Mouse (Mus musculus) midbrain, embryonic 12.5 days (tissue): ENCODE results near the gene Pdcd7. TPM values are rescaled to one million over a fixed set of nuclear protein-coding genes. Genes with fewer than 3 reads are reported as not detected.

Source experiments
- ATAC-seq: fragments of 200-750 bp; cut with Nextera tagmentation; 2 replicates; pipeline ENCODE4 v1.8.0; 2017; ENCODE audit warnings: low read depth, moderate TSS enrichment, moderate library complexity; ENCODE audit not compliant: low FRiP score
- H3K27ac ChIP-seq: fragments of 300-500 bp; sonication (generic); replicated peaks from 2 replicates; pipeline ENCODE4 v1.5.1; 2016; ENCODE audit warnings: mild to moderate bottlenecking
- H3K27me3 ChIP-seq: fragments of 300-500 bp; sonication (generic); 2 replicates; pipeline ENCODE4 v1.6.1; 2016; ENCODE audit warnings: mild to moderate bottlenecking
- H3K36me3 ChIP-seq: fragments of 300-500 bp; sonication (generic); 2 replicates; pipeline ENCODE4 v1.6.1; 2016
- H3K4me1 ChIP-seq: fragments of 300-500 bp; sonication (generic); 2 replicates; pipeline ENCODE4 v1.6.1; 2016
- H3K4me2 ChIP-seq: fragments of 300-500 bp; sonication (generic); replicated peaks from 2 replicates; pipeline ENCODE4 v1.6.1; 2016; ENCODE audit warnings: mild to moderate bottlenecking, moderate library complexity
- H3K4me3 ChIP-seq: fragments of 300-500 bp; sonication (generic); 2 replicates; pipeline ENCODE4 v1.5.1; 2016; ENCODE audit warnings: mild to moderate bottlenecking
- H3K9ac ChIP-seq: fragments of 300-500 bp; sonication (generic); replicated peaks from 2 replicates; pipeline ENCODE4 v1.6.1; 2016; ENCODE audit warnings: mild to moderate bottlenecking, moderate library complexity
- H3K9me3 ChIP-seq: fragments of 300-500 bp; sonication (generic); 2 replicates; pipeline ENCODE4 v1.6.1; 2016; ENCODE audit warnings: mild to moderate bottlenecking
- WGBS: fragments of 180-500 bp; shearing (Covaris S2); methylation state at CpG from one replicate; pipeline ENCODE4 v1.1.7; 2016; 5-methylcytosine and 5-hydroxymethylcytosine counted together
- polyA plus RNA-seq: library from polyadenylated mRNA; unstranded; fragments of >200 nt; fragmentation: Nextera tagmentation; extraction: Ambion mirVana; gene quantifications from 2 replicates; pipeline ENCODE4 v1.2.1, GENCODE M21; 2016

Gene Pdcd7
- polyA plus RNA-seq, 1 experiment from 2014 or later: 12.2 TPM

GRCm38 (mm10) chr9:65407861-65408260, 62.0 kb downstream of the Pdcd7 start:
- Histone ChIP-seq H3K4me2 (no peak overlapping the region), H3K4me3 (no peak overlapping the region), H3K27ac (no peak overlapping the region), H3K27me3 (no peaks in the 10 kb centered on the region), H3K4me1 (no peaks in the 10 kb centered on the region), H3K9ac (no peak overlapping the region), H3K36me3 (no peaks in the 10 kb centered on the region), H3K9me3 (no peaks in the 10 kb centered on the region)
- ATAC-seq: no peak
- WGBS: 76% methylated on average over 3 of the region's 3 CpGs

GRCm38 (mm10) chr9:65408871-65409295, 63.0 kb downstream of the Pdcd7 start:
- H3K4me2 ChIP-seq: no peak overlapping the region
- no peaks in the 10 kb centered on the region for H3K36me3 ChIP-seq
- H3K9me3 ChIP-seq: no peaks in the 10 kb centered on the region
- H3K27me3 ChIP-seq: no peaks in the 10 kb centered on the region
- no peak overlapping the region for H3K9ac ChIP-seq
- no peak overlapping the region for H3K4me3 ChIP-seq
- no peak overlapping the region for H3K27ac ChIP-seq
- ATAC-seq: no peak
- WGBS: 73% methylated on average over 5 of the region's 5 CpGs
- no peaks in the 10 kb centered on the region for H3K4me1 ChIP-seq

Other genes starting within 250 kb of the Pdcd7 start
- 18.2 and 19.5 TPM in 2 replicates for gene Igdcc4, start 244.6 kb upstream of the Pdcd7 start, polyA plus RNA-seq
- gene Igdcc3, start 204.9 kb upstream of the Pdcd7 start, polyA plus RNA-seq: 62.1 and 74.7 TPM in 2 replicates
- gene Parp16, start 150.8 kb upstream of the Pdcd7 start, polyA plus RNA-seq: 5.6 and 6.5 TPM in 2 replicates
- 0.09 and 0.11 TPM in 2 replicates for gene Cilp, start 80.9 kb upstream of the Pdcd7 start, polyA plus RNA-seq
- 43.0 and 44.3 TPM in 2 replicates for gene Clpx, start 51.8 kb upstream of the Pdcd7 start, polyA plus RNA-seq
- 0.17 and 0.65 TPM in 2 replicates for gene Ubap1l, start 14.9 kb downstream of the Pdcd7 start, polyA plus RNA-seq
- gene Kbtbd13, start 45.5 kb downstream of the Pdcd7 start, polyA plus RNA-seq: 0.37 and 0.45 TPM in 2 replicates
- 6.5 TPM in 2 replicates for gene Rasl12, start 52.4 kb downstream of the Pdcd7 start, polyA plus RNA-seq
- not detected in 2 replicates for gene Slc51b, start 76.9 kb downstream of the Pdcd7 start, polyA plus RNA-seq
- 22.9 and 23.3 TPM in 2 replicates for gene Mtfmt, start 89.7 kb downstream of the Pdcd7 start, polyA plus RNA-seq
- gene Spg21, start 114.8 kb downstream of the Pdcd7 start, polyA plus RNA-seq: 112 and 113 TPM in 2 replicates
- gene Ankdd1a, start 174.1 kb downstream of the Pdcd7 start, polyA plus RNA-seq: 0.22 and 0.24 TPM in 2 replicates
- 10.0 and 10.6 TPM in 2 replicates for gene Plekho2, start 233.9 kb downstream of the Pdcd7 start, polyA plus RNA-seq
- gene Pif1, start 241.1 kb downstream of the Pdcd7 start, polyA plus RNA-seq: 22.3 and 24.0 TPM in 2 replicates